Mouse (Mus musculus) midbrain, embryonic 15.5 days (tissue): Measurements from ENCODE around the gene Sfrp2. TPM values are rescaled to one million over a fixed set of nuclear protein-coding genes. Genes with fewer than 3 reads are reported as not detected.

Source experiments
- ATAC-seq: fragments of 200-750 bp; cut with Nextera tagmentation; replicated peaks from 2 replicates; pipeline ENCODE4 v1.8.0; 2017; ENCODE audit warnings: moderate TSS enrichment
- H3K27ac ChIP-seq: fragments of 300-500 bp; sonication (generic); 2 replicates; pipeline ENCODE4 v1.5.1; 2015; ENCODE audit warnings: mild to moderate bottlenecking, inconsistent platforms
- H3K27me3 ChIP-seq: fragments of 300-500 bp; sonication (generic); replicated peaks from 2 replicates; pipeline ENCODE4 v1.6.1; 2015; ENCODE audit warnings: inconsistent platforms
- H3K36me3 ChIP-seq: fragments of 300-500 bp; sonication (generic); replicated peaks from 2 replicates; pipeline ENCODE4 v1.6.1; 2015; ENCODE audit warnings: inconsistent platforms
- H3K4me1 ChIP-seq: fragments of 300-500 bp; sonication (generic); 2 replicates; pipeline ENCODE4 v1.6.1; 2015; ENCODE audit warnings: inconsistent platforms
- H3K4me2 ChIP-seq: fragments of 300-500 bp; sonication (generic); 2 replicates; pipeline ENCODE4 v1.6.1; 2015; ENCODE audit warnings: inconsistent platforms, mild to moderate bottlenecking, moderate library complexity
- H3K4me3 ChIP-seq: fragments of 300-500 bp; sonication (generic); 2 replicates; pipeline ENCODE4 v1.5.1; 2015; ENCODE audit warnings: mild to moderate bottlenecking, inconsistent platforms
- H3K9ac ChIP-seq: fragments of 300-500 bp; sonication (generic); 2 replicates; pipeline ENCODE4 v1.6.1; 2015; ENCODE audit warnings: mild to moderate bottlenecking, inconsistent platforms
- H3K9me3 ChIP-seq: fragments of 300-500 bp; sonication (generic); 2 replicates; pipeline ENCODE4 v1.6.1; 2016; ENCODE audit warnings: inconsistent platforms
- WGBS: fragments of 180-500 bp; shearing (Covaris S2); methylation state at CpG from one replicate; pipeline ENCODE4 v1.1.7; 2015; ENCODE audit warnings: mixed read lengths; 5-methylcytosine and 5-hydroxymethylcytosine counted together
- polyA plus RNA-seq: library from polyadenylated mRNA; unstranded; fragments of >200 nt; fragmentation: Nextera tagmentation; extraction: Ambion mirVana; gene quantifications from 2 replicates; pipeline ENCODE4 v1.2.1, GENCODE M21; 2015

The Sfrp2 gene
- polyA plus RNA-seq, 1 experiment from 2014 or later, result 46.6 TPM

GRCm38 (mm10) chr3:83808483-83808882 is 42.4 kb downstream of the Sfrp2 start:
- whole genome bisulfite sequencing, result 87% methylated on average over 12 of the region's 12 CpGs
- H3K9ac ChIP-seq, result no peak overlapping the region
- no peaks in the 10 kb centered on the region for H3K9me3 ChIP-seq
- H3K4me3 ChIP-seq, result no peak overlapping the region
- no peaks in the 10 kb centered on the region for H3K4me1 ChIP-seq
- H3K27me3 ChIP-seq, result no peaks in the 10 kb centered on the region
- H3K4me2 ChIP-seq, result no peak overlapping the region
- no peaks in the 10 kb centered on the region for H3K36me3 ChIP-seq
- ATAC-seq, result no peak
- H3K27ac ChIP-seq, result no peak overlapping the region

GRCm38 (mm10) chr3:83811987-83812386 is 45.9 kb downstream of the Sfrp2 start:
- H3K4me3 ChIP-seq, result no peak overlapping the region
- no peak for ATAC-seq
- no peaks in the 10 kb centered on the region for H3K9me3 ChIP-seq
- WGBS, result 83% methylated on average over 7 of the region's 7 CpGs
- no peaks in the 10 kb centered on the region for H3K27me3 ChIP-seq
- H3K36me3 ChIP-seq, result no peaks in the 10 kb centered on the region
- H3K9ac ChIP-seq, result no peak overlapping the region
- no peak overlapping the region for H3K4me2 ChIP-seq
- H3K27ac ChIP-seq, result no peak overlapping the region
- no peaks in the 10 kb centered on the region for H3K4me1 ChIP-seq

- Histone ChIP-seq H3K36me3 (no peaks in the 10 kb centered on the region), H3K27me3 (no peaks in the 10 kb centered on the region), H3K9me3 (no peaks in the 10 kb centered on the region), H3K4me1 (no peaks in the 10 kb centered on the region), H3K9ac (no peak overlapping the region), H3K4me2 (no peak overlapping the region), H3K27ac (no peak overlapping the region), H3K4me3 (no peak overlapping the region)
- ATAC-seq, result no peak
Measured at GRCm38 (mm10) chr3:83812863-83813262, 46.7 kb downstream of the Sfrp2 start.

GRCm38 (mm10) chr3:83816372-83816925 is 50.3 kb downstream of the Sfrp2 start:
- no peak for ATAC-seq
- H3K4me3 ChIP-seq, result no peak overlapping the region
- H3K9ac ChIP-seq, result no peak overlapping the region
- H3K4me1 ChIP-seq, result no peaks in the 10 kb centered on the region
- H3K36me3 ChIP-seq, result no peaks in the 10 kb centered on the region
- no peaks in the 10 kb centered on the region for H3K9me3 ChIP-seq
- no peak overlapping the region for H3K4me2 ChIP-seq
- no peak overlapping the region for H3K27ac ChIP-seq
- no peaks in the 10 kb centered on the region for H3K27me3 ChIP-seq
- 76% methylated on average over 4 of the region's 4 CpGs for WGBS

DNA sequence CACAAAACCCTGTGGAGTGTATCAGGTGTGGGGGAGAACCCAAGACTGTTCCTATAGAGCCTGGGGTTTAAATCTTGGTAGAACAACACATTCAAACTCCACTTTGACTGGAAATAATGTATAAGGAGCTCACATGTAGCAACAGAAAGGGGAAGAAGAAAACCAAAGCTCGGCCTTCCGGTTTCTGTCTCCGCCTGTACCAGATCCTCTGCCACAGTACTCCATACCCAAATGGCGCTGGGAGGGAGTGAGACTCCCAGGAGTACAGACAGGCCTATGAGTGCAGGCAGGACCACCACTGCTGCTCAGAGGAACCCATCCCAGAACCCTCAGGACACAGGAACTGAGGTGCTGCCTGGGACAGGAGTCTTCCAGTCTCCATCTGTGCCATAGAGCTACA is 57.7 kb downstream of the Sfrp2 start:
- 93% methylated on average over 4 of the region's 4 CpGs for WGBS
- H3K9ac ChIP-seq, result no peak overlapping the region
- no peaks in the 10 kb centered on the region for H3K9me3 ChIP-seq
- ATAC-seq, result no peak
- no peak overlapping the region for H3K27ac ChIP-seq
- H3K4me3 ChIP-seq, result no peak overlapping the region
- no peaks in the 10 kb centered on the region for H3K4me1 ChIP-seq
- no peaks in the 10 kb centered on the region for H3K27me3 ChIP-seq
- H3K36me3 ChIP-seq, result no peaks in the 10 kb centered on the region
- no peak overlapping the region for H3K4me2 ChIP-seq

Other genes starting within 250 kb of the Sfrp2 start
- 0.68 and 0.84 TPM in 2 replicates for gene Tlr2, start 75.4 kb downstream of the Sfrp2 start, polyA plus RNA-seq